Mouse (Mus musculus): ENCODE data around the gene Misp. TPM values are rescaled to one million over a fixed set of nuclear protein-coding genes. Genes with fewer than 3 reads are reported as not detected.

Misp gene
- 0.64 and 0.96 TPM in 2 replicates for polyA plus RNA-seq (2012; rRNA removed)

DNA sequence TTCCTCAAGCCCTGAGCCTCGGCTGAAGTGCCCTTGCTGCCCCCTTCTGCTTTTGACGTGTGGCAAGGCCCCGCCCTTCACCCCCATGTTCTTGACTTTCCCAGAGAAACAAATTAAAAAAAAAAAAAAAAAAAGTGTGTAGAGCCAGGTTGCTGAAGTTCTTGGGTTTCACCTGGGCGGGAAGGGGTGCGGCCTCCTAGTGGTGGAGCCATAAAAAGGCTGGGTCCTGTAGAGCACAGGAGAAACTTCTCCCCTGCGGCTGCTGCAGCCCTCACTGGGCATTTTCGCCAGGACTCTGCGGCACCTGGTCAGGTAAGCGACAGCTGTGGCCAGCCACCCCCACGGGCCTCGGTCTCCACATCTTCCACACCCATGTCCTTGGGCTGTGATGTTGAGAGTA lies at the start of gene Misp:
Misp (plus strand) TSS at position 208 of the 400 bp plus-strand sequence.

DNA sequence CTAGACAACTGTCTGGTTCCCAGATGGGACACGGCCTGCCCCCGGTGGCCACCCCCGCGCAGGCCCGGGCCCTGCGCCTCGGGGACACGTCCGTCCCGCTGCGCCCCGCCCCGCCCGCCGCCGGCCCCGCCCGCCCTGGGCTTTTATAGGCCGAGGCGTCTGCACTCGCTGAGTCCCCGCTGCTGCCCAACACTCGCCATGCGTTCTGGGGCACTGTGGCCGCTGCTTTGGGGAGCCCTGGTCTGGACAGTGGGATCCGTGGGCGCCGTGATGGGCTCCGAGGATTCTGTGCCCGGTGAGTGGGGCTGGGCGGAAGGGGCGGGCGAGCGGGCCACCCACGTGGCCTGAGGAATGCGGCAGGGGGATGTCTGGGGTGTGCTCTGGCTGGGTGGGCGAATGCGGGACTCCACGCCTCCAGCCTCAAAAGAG lies 43.7 kb upstream of the Misp start, which contains the start of gene Fstl3:
Fstl3 (plus strand) TSS at position 170 of the 429 bp plus-strand sequence.

DNA sequence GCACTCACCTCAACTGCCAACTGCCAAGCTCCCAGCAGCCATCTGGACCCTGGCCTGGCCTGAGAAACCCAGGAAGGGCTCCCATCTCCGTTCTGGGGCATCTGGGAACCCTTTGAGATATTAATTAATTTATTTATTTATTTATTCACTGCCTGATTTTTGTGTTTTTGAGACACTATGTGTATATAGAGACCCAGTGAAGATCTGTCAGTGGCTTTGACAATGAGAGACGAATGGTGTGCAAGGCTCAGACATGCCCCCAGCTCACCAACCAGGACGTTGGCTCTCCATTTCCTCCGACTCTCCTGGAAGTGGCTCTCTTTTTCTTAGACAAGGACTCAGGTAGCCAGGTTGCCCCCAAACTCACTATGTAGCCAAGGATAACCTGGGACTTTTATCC lies 29.9 kb upstream of the Misp start, which contains the start of gene Prss57:
Prss57 (minus strand) TSS at position 101 of the 400 bp plus-strand sequence.

DNA sequence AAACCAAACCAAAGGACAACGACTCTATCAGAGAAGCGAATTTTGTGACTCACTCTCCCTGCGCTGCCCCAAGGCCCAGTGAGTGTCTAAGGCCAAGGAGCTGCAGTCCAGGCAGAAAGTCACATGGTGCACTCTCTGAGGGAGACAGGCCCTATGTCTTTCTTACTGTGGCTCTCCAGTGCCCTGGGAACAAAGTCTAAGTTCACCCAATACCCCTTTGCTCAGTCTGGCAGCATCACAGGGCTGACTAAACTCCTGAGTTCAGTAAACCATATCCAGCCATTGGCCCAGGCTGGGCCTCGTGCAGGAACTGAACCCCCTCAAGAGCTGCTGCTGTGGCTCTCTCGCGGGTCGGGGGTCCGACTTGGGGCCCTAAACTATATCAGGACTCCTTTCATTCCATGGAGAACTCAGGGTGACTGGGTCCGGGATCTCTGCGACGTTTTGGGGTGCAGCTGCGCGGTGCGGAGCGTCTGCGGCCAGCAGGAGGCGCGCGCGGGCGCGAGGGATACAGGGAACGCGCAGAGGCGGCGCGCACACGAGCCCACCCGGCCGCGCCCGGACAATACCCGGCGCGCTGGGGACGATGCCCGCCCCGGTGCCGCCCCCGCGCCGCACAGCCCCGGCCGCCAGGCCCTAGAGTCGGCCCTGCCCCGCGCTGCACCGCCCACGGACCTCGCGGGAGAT lies 27.6 kb upstream of the Misp start, which contains the start of gene Palm:
Palm (plus strand) TSS at position 522 of the 687 bp plus-strand sequence.

DNA sequence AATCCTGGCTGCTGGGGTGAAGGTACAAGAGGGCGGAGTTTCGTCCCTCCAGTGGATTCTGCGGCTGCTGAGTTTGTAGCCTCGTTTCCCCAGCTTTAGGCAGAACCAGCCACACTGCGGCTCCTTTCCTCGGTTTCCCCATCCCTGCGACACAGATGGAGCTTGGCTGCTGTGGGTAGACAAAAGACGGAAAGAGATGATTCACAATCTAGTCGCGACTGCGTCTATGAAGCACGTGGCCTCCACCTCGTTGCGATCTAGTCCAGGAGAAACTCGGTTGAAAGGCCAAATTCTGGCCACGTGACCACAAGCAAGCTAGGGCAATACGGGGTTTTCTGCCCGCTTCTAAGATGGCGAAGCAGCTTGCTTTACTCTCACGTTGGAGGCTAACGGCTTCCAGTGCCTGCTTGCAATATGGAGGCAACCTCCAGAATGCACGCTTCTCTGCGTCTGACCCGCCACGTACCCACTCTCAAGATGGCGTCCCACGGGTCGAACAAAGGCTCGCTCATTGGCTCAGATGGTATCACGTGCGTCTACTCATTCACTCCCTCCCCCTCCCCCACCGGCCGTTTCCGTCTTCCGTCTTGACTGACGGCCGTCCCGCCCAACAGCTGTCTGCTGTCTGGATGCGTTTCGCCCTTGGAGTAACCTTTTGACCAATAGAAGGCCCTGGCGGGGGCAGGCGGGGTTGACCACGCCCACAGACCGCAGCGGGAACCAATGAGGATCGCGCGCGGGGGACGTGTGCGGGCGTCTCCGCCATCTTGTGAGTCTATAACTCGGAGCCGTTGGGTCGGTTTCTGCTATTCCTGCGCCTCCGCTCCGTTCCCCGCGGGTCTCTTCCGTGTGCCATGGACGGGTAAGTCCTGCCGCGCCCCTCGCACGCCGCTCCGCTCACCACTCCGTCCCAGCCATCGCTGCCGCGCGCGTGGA lies 33.3 kb downstream of the Misp start, which contains the start of gene Ptbp1:
Ptbp1 (plus strand) TSS at position 568 of the 936 bp plus-strand sequence.

DNA sequence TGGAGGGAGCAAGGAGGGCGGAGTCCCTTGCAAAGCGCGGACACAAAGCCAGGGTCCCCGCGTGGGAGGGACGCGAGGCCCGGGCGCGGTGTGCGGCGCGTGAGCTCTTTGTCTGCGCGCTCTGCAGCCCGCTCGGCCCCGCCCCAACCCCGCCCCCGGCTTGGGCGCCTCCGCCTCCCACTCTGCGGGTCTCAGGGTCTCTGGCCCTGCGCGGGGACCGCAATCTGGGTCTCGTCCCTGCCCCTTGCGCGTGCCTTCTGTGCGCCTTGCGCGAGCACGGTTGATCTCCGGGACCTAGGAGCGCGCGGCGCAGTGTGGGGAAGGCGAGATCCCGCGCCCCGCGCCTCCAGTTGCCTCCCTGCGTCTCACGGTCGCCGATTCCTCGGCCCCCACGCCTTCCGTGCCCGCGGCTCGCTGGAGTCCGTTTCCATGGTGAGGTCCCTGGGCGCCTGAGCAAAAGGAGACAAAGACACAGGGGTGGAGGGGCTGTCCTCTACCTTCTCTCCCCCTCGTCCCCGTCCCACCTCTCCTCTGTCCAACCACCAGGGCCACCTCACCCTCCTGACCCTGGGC lies 53.6 kb downstream of the Misp start, which contains the start of the genes Prtn3 and Plppr3:
Prtn3 (plus strand) TSS at position 187 of the 573 bp plus-strand sequence.
Plppr3 (minus strand) TSS at position 345 of the 573 bp plus-strand sequence.

Other genes with a start within 250 kb of the Misp start
- gene Theg, start 233.7 kb upstream of the Misp start, polyA plus RNA-seq (2012; rRNA removed): not detected in 2 replicates
- 1.3 and 1.4 TPM in 2 replicates for gene C2cd4c, start 207.0 kb upstream of the Misp start, polyA plus RNA-seq (2012; rRNA removed)
- 29.5 and 34.5 TPM in 2 replicates for gene Shc2, start 183.1 kb upstream of the Misp start, polyA plus RNA-seq (2012; rRNA removed)
- not detected in 2 replicates for gene Odf3l2, start 175.3 kb upstream of the Misp start, polyA plus RNA-seq (2012; rRNA removed)
- gene Madcam1, start 156.4 kb upstream of the Misp start, polyA plus RNA-seq (2012; rRNA removed): 0.50 and 2.5 TPM in 2 replicates
- gene Tpgs1, start 151.6 kb upstream of the Misp start, polyA plus RNA-seq (2012; rRNA removed): 47.9 and 61.7 TPM in 2 replicates
- 177 and 195 TPM in 2 replicates for gene Cdc34, start 138.8 kb upstream of the Misp start, polyA plus RNA-seq (2012; rRNA removed)
- gene Gzmm, start 132.0 kb upstream of the Misp start, polyA plus RNA-seq (2012; rRNA removed): 0.81 and 1.5 TPM in 2 replicates
- gene Bsg, start 116.5 kb upstream of the Misp start, polyA plus RNA-seq (2012; rRNA removed): 332 and 473 TPM in 2 replicates
- 1.0 and 1.2 TPM in 2 replicates for gene Hcn2, start 104.4 kb upstream of the Misp start, polyA plus RNA-seq (2012; rRNA removed)
- gene Polrmt, start 74.4 kb upstream of the Misp start, polyA plus RNA-seq (2012; rRNA removed): 51.6 and 58.3 TPM in 2 replicates
- 0.08 and 0.26 TPM in 2 replicates for gene Fgf22, start 65.9 kb upstream of the Misp start, polyA plus RNA-seq (2012; rRNA removed)
- 122 and 132 TPM in 2 replicates for gene Rnf126, start 54.0 kb upstream of the Misp start, polyA plus RNA-seq (2012; rRNA removed)
- gene Fstl3, start 43.7 kb upstream of the Misp start, polyA plus RNA-seq (2012; rRNA removed): 1.00 and 2.3 TPM in 2 replicates
- gene Prss57, start 30.0 kb upstream of the Misp start, polyA plus RNA-seq (2012; rRNA removed): 0.08 and 0.16 TPM in 2 replicates
- 98.3 and 130 TPM in 2 replicates for gene Palm, start 27.4 kb upstream of the Misp start, polyA plus RNA-seq (2012; rRNA removed)
- 162 and 407 TPM in 2 replicates for gene Ptbp1, start 33.4 kb downstream of the Misp start, polyA plus RNA-seq (2012; rRNA removed)
- 15.3 and 15.8 TPM in 2 replicates for gene Prtn3, start 53.5 kb downstream of the Misp start, polyA plus RNA-seq (2012; rRNA removed)
- 256 and 339 TPM in 2 replicates for gene Plppr3, start 53.6 kb downstream of the Misp start, polyA plus RNA-seq (2012; rRNA removed)
- 0.43 and 0.54 TPM in 2 replicates for gene Elane, start 65.3 kb downstream of the Misp start, polyA plus RNA-seq (2012; rRNA removed)
- 0.09 and 0.50 TPM in 2 replicates for gene Cfd, start 69.9 kb downstream of the Misp start, polyA plus RNA-seq (2012; rRNA removed)
- gene Med16, start 87.9 kb downstream of the Misp start, polyA plus RNA-seq (2012; rRNA removed): 47.8 and 59.6 TPM in 2 replicates
- not detected in 2 replicates for gene Gm26602, start 89.9 kb downstream of the Misp start, polyA plus RNA-seq (2012; rRNA removed)
- 1.2 and 1.3 TPM in 2 replicates for gene Kiss1r, start 96.0 kb downstream of the Misp start, polyA plus RNA-seq (2012; rRNA removed)
- 110 and 123 TPM in 2 replicates for gene R3hdm4, start 100.2 kb downstream of the Misp start, polyA plus RNA-seq (2012; rRNA removed)
- 11.1 and 12.1 TPM in 2 replicates for gene Arid3a, start 106.1 kb downstream of the Misp start, polyA plus RNA-seq (2012; rRNA removed)
- 40.0 and 55.7 TPM in 2 replicates for gene Wdr18, start 139.2 kb downstream of the Misp start, polyA plus RNA-seq (2012; rRNA removed)
- 0.28 and 0.39 TPM in 2 replicates for gene Grin3b, start 149.7 kb downstream of the Misp start, polyA plus RNA-seq (2012; rRNA removed)
- 120 and 158 TPM in 2 replicates for gene Tmem259, start 163.3 kb downstream of the Misp start, polyA plus RNA-seq (2012; rRNA removed)
- 66.5 and 128 TPM in 2 replicates for gene Cnn2, start 167.6 kb downstream of the Misp start, polyA plus RNA-seq (2012; rRNA removed)
- 7.7 and 7.9 TPM in 2 replicates for gene Abca7, start 175.5 kb downstream of the Misp start, polyA plus RNA-seq (2012; rRNA removed)
- 12.5 and 14.7 TPM in 2 replicates for gene Arhgap45, start 195.7 kb downstream of the Misp start, polyA plus RNA-seq (2012; rRNA removed)
- 194 and 280 TPM in 2 replicates for gene Polr2e, start 218.8 kb downstream of the Misp start, polyA plus RNA-seq (2012; rRNA removed)
- 416 and 440 TPM in 2 replicates for gene Gpx4, start 226.2 kb downstream of the Misp start, polyA plus RNA-seq (2012; rRNA removed)